7 mouse cellular contexts compared by ENCODE assay signal in the genomic region with DNA sequence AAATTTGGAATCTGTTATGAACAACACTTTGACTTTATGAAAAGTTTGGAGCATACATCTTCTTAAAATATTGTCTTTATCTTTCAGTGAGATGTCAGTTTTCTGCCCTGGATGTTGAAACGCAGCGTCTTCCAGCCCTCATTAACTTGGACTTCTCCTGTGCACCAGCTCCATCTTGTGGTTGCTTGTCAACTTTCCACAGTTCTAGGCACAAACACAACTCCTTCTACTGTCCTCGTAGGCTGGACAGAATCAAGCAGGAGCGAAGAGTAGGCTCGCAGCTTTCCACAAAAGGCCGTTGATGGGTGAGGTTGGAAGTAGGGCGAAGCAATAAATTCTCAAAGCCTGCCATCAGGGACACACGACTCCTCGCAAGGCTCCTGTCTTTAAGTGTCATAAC.
A peak's percentile ranks its signal among the peaks of the same experiment; 100 is the strongest.
DNase-seq lines count a peak whose midpoint lies in the region; ATAC-seq lines count a peak whose summit lies in the region.

No protein-coding gene starts in this region.

- ATAC-seq in heart, embryonic 15.5 days (replicated peaks; ENCODE audit: insufficient number of reproducible peaks, insufficient read depth, low FRiP score, low read depth): no peak
- ATAC-seq in lung, embryonic 16.5 days (ENCODE audit: low read depth): 0 out of 2 replicates have a peak, but pooled peaks have one; percentile 65

- peak; percentile 75 for DNase-seq in MN1 (ENCODE audit: low spot score)
- peak; percentile 64 for DNase-seq in adrenal gland, adult 8-10 months
- DNase-seq in embryo, embryonic 11.5 days (ENCODE audit: low read depth, low spot score): peak; percentile 39
- DNase-seq in large intestine, adult 2 months (ENCODE audit: low read depth, low spot score): peak; percentile 35
- DNase-seq in right cerebral cortex, adult 18-20 months: peak; percentile 83

- WGBS in heart, embryonic 15.5 days: 40% methylated on average over 9 of the region's 9 CpGs
- 34% methylated on average over 9 of the region's 9 CpGs for WGBS in large intestine, adult 2 months
- 40% methylated on average over 9 of the region's 9 CpGs for WGBS in lung, embryonic 16.5 days

- 0 out of 2 replicates have a peak overlapping the region, but pooled peaks have one; percentile 5 for H3K4me2 ChIP-seq in heart, embryonic 15.5 days
- no peak overlapping the region for H3K4me2 ChIP-seq in lung, embryonic 16.5 days (ENCODE audit: low read depth, low read length)

- H3K9ac ChIP-seq in heart, embryonic 15.5 days: no peak overlapping the region
- H3K9ac ChIP-seq in lung, embryonic 16.5 days (ENCODE audit: low read length): no peak overlapping the region

- no peaks in the 10 kb centered on the region for H3K9me3 ChIP-seq in heart, embryonic 15.5 days (replicated peaks)
- no peaks in the 10 kb centered on the region for H3K9me3 ChIP-seq in lung, embryonic 16.5 days (ENCODE audit: control insufficient read depth, low read length)

- peaks cover 8% of the 10 kb centered on the region for H3K4me1 ChIP-seq in heart, embryonic 15.5 days (replicated peaks)
- no peaks in the 10 kb centered on the region for H3K4me1 ChIP-seq in lung, embryonic 16.5 days (replicated peaks; ENCODE audit: control insufficient read depth, insufficient read depth, low read length)

- no peak overlapping the region for H3K4me3 ChIP-seq in heart, embryonic 15.5 days
- H3K4me3 ChIP-seq in lung, embryonic 16.5 days (ENCODE audit: low read length): no peak overlapping the region

- no peaks in the 10 kb centered on the region for H3K27me3 ChIP-seq in heart, embryonic 15.5 days
- no peaks in the 10 kb centered on the region for H3K27me3 ChIP-seq in lung, embryonic 16.5 days (ENCODE audit: control insufficient read depth, insufficient read depth, low read depth, low read length)

- no peaks in the 10 kb centered on the region for H3K36me3 ChIP-seq in heart, embryonic 15.5 days
- H3K36me3 ChIP-seq in lung, embryonic 16.5 days (ENCODE audit: control insufficient read depth, insufficient read depth, low read length): no peaks in the 10 kb centered on the region

- H3K27ac ChIP-seq in heart, embryonic 15.5 days: no peak overlapping the region
- H3K27ac ChIP-seq in lung, embryonic 16.5 days (ENCODE audit: low read length): no peak overlapping the region
